Mouse (Mus musculus) lung, embryonic 14.5 days (tissue): Measurements from ENCODE around the gene Pttg1. TPM values are rescaled to one million over a fixed set of nuclear protein-coding genes. Genes with fewer than 3 reads are reported as not detected.

Experiments used
- ATAC-seq: fragments of 200-750 bp; cut with Nextera tagmentation; 2 replicates; pipeline ENCODE4 v1.8.0; 2017; ENCODE audit warnings: mild to moderate bottlenecking, moderate TSS enrichment, moderate library complexity; ENCODE audit not compliant: insufficient read depth
- DNase-seq: peaks from one replicate; pipeline ENCODE4 v3.0.0-alpha.2; 2015
- H3K27ac ChIP-seq: fragments of 300-500 bp; sonication (generic); 2 replicates; pipeline ENCODE4 v1.5.1; 2014; ENCODE audit warnings: low read depth, mild to moderate bottlenecking, moderate library complexity
- H3K27me3 ChIP-seq: fragments of 300-500 bp; sonication (generic); 2 replicates; pipeline ENCODE4 v1.6.1; 2014; ENCODE audit warnings: low read length, control low read depth; ENCODE audit not compliant: insufficient read depth
- H3K36me3 ChIP-seq: fragments of 300-500 bp; sonication (generic); 2 replicates; pipeline ENCODE4 v1.6.1; 2014; ENCODE audit warnings: control low read depth; ENCODE audit not compliant: insufficient read depth
- H3K4me1 ChIP-seq: fragments of 300-500 bp; sonication (generic); 2 replicates; pipeline ENCODE4 v1.6.1; 2014; ENCODE audit warnings: antibody characterized with exemption, control low read depth; ENCODE audit not compliant: insufficient read depth
- H3K4me2 ChIP-seq: fragments of 300-500 bp; sonication (generic); 2 replicates; pipeline ENCODE4 v1.6.1; 2014; ENCODE audit warnings: mild to moderate bottlenecking
- H3K4me3 ChIP-seq: fragments of 300-500 bp; sonication (generic); 2 replicates; pipeline ENCODE4 v1.5.1; 2014; ENCODE audit warnings: low read depth, low read length
- H3K9ac ChIP-seq: fragments of 300-500 bp; sonication (generic); 2 replicates; pipeline ENCODE4 v1.6.1; 2014
- H3K9me3 ChIP-seq: fragments of 300-500 bp; sonication (generic); 2 replicates; pipeline ENCODE4 v1.6.1; 2016; ENCODE audit warnings: low read depth, low read length, control low read depth
- CTCF ChIP-seq: IDR thresholded peaks from 2 replicates; pipeline ENCODE4 v1.5.1; 2016; ENCODE audit warnings: antibody characterized with exemption, low read depth
- WGBS: fragments of 180-500 bp; shearing (Covaris S2); extraction: QIAGEN DNeasy Blood & Tissue Kit; methylation state at CpG from one replicate; pipeline ENCODE4 v1.1.7; 2014; 5-methylcytosine and 5-hydroxymethylcytosine counted together
- polyA plus RNA-seq: library from polyadenylated mRNA; unstranded; fragments of >200 nt; fragmentation: Nextera tagmentation; extraction: Ambion mirVana; gene quantifications from 2 replicates; pipeline ENCODE4 v1.2.1, GENCODE M21; 2014

Gene Pttg1
- 82.5 and 87.6 TPM in 2 replicates for polyA plus RNA-seq

DNA sequence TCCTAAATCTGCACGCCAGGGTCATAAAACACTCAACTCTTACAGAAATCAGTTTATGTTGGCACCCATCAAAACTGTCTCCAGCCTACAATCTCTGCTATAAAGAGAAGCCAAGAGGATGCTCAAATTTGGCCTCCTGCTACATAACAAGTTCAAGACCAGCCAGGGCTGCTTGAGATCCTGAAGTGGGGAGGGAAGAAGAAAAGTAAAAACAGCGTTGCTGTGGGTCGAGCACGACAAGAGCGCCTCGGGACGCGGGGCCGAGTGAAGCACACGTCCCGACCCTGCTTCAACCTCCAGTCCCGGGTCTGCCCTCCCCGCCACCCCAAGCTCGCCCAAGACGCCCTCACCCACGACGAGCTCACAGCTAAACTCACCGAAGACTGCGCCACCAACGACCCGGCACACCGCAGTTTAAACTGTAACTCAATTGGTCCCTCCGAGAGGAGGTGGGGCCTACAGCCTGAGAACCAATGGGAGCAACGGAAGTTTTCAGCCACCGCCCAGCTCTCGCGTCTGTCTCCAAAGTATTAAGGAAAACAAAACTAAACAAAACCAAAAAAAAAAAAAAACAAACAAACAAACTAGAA, at the start of gene Pttg1:
Gene Pttg1, minus strand, starts transcription at position 428 of the 590 bp plus-strand sequence.
- DNase-seq, result peak; percentile 93
- peak within 1 kb of the TSS; percentile 43; the same call in 1 of the 2 replicates for H3K27ac ChIP-seq
- ATAC-seq, result peak; percentile 97

DNA sequence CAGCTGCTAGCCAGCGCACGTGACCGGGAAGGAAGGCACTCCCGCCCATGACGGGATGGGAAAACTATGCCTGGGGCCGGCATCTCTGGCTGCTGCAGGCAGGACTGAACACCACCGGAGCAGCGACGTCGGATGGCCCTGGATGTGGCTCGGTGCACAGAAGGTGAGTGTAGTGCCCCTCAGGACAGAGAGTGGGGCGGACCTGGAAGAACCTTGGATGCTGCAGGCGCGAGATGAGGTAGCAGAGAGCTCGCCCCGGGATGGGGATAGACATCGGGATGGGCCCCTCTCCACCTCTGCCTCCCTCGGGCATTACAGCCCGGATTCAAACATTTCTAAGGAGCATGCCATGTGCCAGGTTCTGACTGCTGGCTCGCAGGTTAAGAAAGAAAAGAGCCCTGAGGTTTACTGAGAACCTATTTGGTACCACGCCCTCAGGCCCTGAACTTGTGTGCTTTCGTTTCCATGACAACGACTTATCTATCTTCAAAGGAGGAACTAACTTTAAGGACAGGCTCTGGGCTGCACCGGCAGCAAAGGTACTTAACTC, 48.2 kb upstream of the Pttg1 start, which contains the start of gene C1qtnf2:
Gene C1qtnf2, plus strand, starts transcription at position 52 of the 550 bp plus-strand sequence.
- peak within 1 kb of the TSS; percentile 32 for H3K4me3 ChIP-seq
- peak within 1 kb of the TSS; percentile 72 for H3K4me2 ChIP-seq
- ATAC-seq (peak; percentile 80), DNase-seq (peak; percentile 78)
- WGBS, result 2% methylated on average over 24 of the region's 24 CpGs
- H3K27ac ChIP-seq, result no peak within 1 kb of the TSS
- no peak for TF ChIP-seq CTCF
- no peaks in the 10 kb centered on the region for H3K9me3 ChIP-seq
- no peaks in the 10 kb centered on the region for H3K27me3 ChIP-seq
- peak within 1 kb of the TSS; percentile 45 for H3K9ac ChIP-seq
- H3K36me3 ChIP-seq, result no peaks in the 10 kb centered on the region
- H3K4me1 ChIP-seq, result no peaks in the 10 kb centered on the region

More for the DNA sequence above, at the start of gene Pttg1:
- Histone ChIP-seq H3K36me3 (peaks cover 1% of the 10 kb centered on the region; the same call in 1 of the 2 replicates), H3K4me1 (peaks cover 6% of the 10 kb centered on the region; the same call in 1 of the 2 replicates), H3K9ac (peak within 1 kb of the TSS; percentile 73), H3K4me2 (peak within 1 kb of the TSS; percentile 63), H3K27me3 (no peaks in the 10 kb centered on the region), H3K4me3 (peak within 1 kb of the TSS; percentile 60), H3K9me3 (no peaks in the 10 kb centered on the region)
- WGBS, result 2% methylated on average over 27 of the region's 27 CpGs
- TF ChIP-seq CTCF, result no peak

DNA sequence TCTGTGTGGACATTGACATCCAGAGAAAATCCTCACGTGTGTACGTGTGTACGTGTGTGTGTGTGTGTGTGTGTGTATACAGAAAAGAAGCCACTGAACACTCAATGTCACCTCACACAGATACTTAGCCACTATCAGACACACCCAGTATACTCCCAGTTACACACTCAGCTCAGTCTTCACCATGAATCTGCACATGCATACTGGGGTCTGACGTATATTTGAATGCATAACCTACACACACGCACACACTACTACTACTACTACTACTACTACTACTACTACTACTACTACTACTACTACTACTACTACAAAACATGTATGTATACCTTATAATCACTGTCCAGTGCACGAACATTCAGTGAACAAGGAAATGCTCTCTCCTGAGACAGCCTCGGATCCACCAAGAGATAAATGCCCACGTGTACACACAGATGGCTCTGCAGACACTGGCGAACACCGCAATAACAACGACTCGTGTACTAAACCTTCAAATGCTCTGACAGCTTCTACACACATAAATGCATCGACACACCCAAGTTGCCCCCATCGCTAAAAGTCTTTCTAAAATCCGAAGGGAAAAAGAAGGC, 47.7 kb upstream of the Pttg1 start:
- ATAC-seq, result peak; percentile 29; the same call in 1 of the 2 replicates
- peak overlapping the region; percentile 72 for H3K4me2 ChIP-seq
- peak overlapping the region; percentile 45 for H3K9ac ChIP-seq
- no peaks in the 10 kb centered on the region for H3K4me1 ChIP-seq
- TF ChIP-seq CTCF, result no peak
- H3K27me3 ChIP-seq, result no peaks in the 10 kb centered on the region
- H3K27ac ChIP-seq, result no peak overlapping the region
- WGBS, result 41% methylated on average over 15 of the region's 15 CpGs
- no peak for DNase-seq
- H3K36me3 ChIP-seq, result no peaks in the 10 kb centered on the region
- H3K9me3 ChIP-seq, result no peaks in the 10 kb centered on the region
- H3K4me3 ChIP-seq, result peak overlapping the region; percentile 32

DNA sequence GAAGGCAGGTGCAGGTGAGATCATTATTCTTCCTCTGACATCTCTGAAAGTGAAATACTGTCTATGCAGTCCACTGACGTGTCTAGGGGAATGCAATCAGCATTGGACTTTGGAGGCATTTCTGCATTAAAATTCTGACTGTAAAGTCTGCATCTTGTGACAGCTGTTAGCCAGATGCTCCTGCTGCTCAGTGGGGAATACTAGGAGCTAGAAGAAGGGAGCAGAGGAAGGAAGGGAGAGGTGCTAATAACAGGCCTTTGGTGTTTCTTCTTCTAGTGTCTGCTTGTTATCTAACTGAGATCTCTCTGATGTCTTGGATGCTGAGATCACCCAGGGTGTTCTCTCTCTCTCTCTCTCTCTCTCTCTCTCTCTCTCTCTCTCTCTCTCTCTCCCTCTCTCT, 47.1 kb upstream of the Pttg1 start:
- Histone ChIP-seq H3K27ac (no peak overlapping the region), H3K4me1 (no peaks in the 10 kb centered on the region), H3K36me3 (no peaks in the 10 kb centered on the region), H3K4me2 (no peak overlapping the region), H3K27me3 (no peaks in the 10 kb centered on the region), H3K9me3 (no peaks in the 10 kb centered on the region), H3K9ac (no peak overlapping the region), H3K4me3 (no peak overlapping the region)
- 56% methylated on average over 1 of the region's 1 CpGs for WGBS
- DNase-seq, result no peak
- ATAC-seq, result no peak
- TF ChIP-seq CTCF, result no peak

DNA sequence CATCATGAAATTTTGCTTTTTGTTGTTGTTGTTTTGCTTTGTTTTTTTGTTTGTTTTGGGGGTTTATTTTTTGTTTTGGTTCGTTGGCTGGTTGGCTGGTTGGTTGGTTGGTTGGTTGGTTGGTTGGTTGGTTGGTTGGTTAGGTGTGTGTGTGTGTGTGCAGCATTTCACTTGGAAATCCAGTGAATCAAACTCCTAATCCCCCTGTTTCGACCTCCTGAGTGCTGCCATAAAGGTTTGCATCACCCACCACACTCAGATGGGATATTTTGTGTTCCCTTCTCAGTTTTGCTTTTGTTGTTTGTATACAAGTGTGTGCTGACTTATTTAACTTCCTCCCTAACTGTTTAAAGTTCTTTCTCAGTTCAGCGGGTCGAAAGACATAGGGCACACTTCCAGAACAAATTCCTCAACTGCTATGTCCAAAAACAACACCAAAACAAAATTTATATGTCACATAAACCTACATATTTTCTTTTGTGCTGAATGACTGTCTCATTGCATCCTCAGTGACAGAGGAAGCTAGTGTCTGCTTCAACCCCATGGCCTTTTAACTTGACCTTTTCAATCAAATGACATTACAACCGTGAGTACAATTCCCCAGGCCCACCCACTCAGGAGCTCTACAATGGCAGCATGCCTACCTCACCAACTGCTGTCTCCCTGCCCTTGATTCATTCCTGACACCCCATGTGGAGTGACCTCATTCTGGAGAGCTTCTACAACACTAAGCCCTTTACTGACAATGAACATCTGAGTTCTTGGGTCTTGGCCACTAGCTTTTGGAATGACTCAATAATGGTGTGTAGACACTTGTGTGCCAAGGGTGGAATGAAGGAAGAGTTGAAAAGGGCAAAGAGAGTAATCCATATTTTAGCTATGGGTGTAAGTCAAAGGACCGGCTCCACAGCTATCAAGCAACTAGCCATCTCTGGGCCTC, 45.1 kb upstream of the Pttg1 start:
- 67% methylated on average over 6 of the region's 6 CpGs for WGBS
- no peak overlapping the region for H3K4me2 ChIP-seq
- H3K27ac ChIP-seq, result no peak overlapping the region
- no peaks in the 10 kb centered on the region for H3K36me3 ChIP-seq
- DNase-seq (no peak), ATAC-seq (no peak)
- no peak overlapping the region for H3K9ac ChIP-seq
- H3K4me1 ChIP-seq, result no peaks in the 10 kb centered on the region
- no peaks in the 10 kb centered on the region for H3K27me3 ChIP-seq
- no peak overlapping the region for H3K4me3 ChIP-seq
- no peak for TF ChIP-seq CTCF
- no peaks in the 10 kb centered on the region for H3K9me3 ChIP-seq

DNA sequence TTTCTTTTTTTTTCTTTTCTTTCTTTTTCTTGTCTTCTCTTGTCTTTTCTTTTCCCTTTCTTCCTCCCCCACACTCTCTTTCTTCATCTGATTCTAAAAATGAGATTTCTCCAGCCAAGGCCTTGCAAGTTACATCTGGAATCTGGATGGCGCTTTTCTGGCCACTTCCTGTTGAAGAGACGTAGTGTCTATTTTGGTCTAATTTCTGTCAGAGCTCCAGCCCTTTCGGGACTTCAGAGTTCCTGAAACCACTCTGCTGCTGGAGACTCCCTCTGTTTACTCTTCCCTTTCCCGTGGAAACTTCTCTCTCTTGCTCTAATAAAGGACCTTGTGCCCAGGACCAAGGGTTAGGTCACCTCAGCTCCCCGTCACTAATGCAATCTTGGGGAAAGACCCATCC, 44.1 kb upstream of the Pttg1 start:
- H3K27ac ChIP-seq, result no peak overlapping the region
- 26% methylated on average over 5 of the region's 5 CpGs for WGBS
- no peaks in the 10 kb centered on the region for H3K4me1 ChIP-seq
- H3K27me3 ChIP-seq, result no peaks in the 10 kb centered on the region
- no peak overlapping the region for H3K4me3 ChIP-seq
- no peaks in the 10 kb centered on the region for H3K36me3 ChIP-seq
- no peak overlapping the region for H3K9ac ChIP-seq
- H3K4me2 ChIP-seq, result no peak overlapping the region
- TF ChIP-seq CTCF, result no peak
- no peaks in the 10 kb centered on the region for H3K9me3 ChIP-seq
- ATAC-seq (no peak), DNase-seq (peak; percentile 71)
